Mouse (Mus musculus): ENCODE measurements at regions not wholly inside any gene's neighbourhood (a gene's known extent, or its start where the extent isn't known, plus 50 kb on each side); places are given as distances from the start of the nearest gene placed in this dataset.
A peak's percentile ranks its signal among the peaks of the same experiment; 100 is the strongest.

- no peak for DNase-seq (ENCODE audit: low spot score)
Measured at GRCm38 (mm10) chr4:125936357-125936756, 88.0 kb upstream of the Csf3r start.

GRCm38 (mm10) chr4:125938186-125938585 lies 86.2 kb upstream of the Csf3r start:
- no peak for DNase-seq (ENCODE audit: low spot score)

- DNase-seq (ENCODE audit: low spot score) = no peak
Measured at GRCm38 (mm10) chr4:125941266-125941665, 83.1 kb upstream of the Csf3r start.

- peak; percentile 75 for DNase-seq (ENCODE audit: low spot score)
Measured at GRCm38 (mm10) chr4:125941916-125942315, 82.4 kb upstream of the Csf3r start.

DNA sequence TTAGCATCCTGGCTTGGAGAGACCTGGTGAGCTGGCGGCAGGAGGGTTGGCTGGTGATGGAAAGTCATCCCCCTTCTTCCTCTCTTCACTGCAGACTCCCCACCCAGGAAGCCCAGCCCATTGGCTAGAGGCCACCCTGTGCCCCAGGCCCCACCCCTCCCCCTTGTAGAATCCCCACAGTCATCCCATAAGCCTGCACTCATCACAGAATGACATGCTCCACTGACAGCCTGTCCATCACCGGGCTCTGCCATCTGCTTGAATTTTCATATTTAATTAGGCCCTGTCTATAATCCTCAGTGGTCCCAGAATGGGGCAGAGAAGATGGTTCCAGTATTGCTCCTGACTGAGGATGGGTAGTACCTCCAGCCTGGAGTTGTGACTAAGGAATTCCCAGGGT lies 79.3 kb upstream of the Csf3r start:
- DNase-seq (ENCODE audit: low spot score) = no peak

DNA sequence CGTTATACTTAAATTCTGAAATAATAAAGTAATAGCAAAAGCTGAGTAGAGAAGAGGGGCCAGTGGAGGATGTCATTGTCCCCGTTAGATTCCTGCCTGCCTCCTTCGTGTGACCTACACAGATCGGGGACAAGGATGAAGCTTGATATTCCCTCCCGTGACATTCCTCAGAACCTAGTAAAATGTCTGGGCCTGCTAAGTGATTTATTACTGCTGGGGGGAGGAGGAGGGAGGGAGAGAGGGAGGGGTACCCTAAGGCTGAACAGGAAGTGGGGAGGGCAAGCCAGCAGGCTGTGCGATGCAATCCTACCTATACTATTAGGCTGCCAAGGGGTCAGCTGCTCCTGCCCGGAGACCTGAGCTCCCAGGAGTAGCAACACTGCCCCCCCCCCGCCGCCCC lies 64.9 kb upstream of the Csf3r start:
- no peak for DNase-seq (ENCODE audit: low spot score)

- DNase-seq (ENCODE audit: low spot score) = no peak
Measured at GRCm38 (mm10) chr4:125960704-125961279, 63.6 kb upstream of the Csf3r start.

DNA sequence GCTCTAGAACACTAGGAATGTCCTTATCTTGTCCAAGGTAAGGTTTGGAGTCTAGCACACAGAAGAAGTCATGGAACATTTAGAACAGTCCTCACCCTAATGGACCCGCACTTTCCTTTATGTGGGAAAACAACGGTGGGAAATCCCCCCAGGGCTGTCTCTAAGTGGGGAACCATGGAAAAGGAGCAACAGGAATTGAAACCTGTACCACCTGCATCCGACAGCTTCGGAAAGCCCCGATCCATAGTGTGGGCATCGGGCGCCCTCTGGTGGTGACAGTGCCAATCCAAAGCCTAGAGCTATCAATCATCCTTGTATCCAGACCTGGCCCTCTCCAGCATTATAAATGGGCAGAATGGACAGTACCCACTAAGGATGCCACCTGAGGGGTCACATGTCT lies 61.7 kb upstream of the Csf3r start:
- peak; percentile 92 for DNase-seq (ENCODE audit: low spot score)
